Mouse (Mus musculus): ENCODE measurements around the gene Robo1. TPM values are rescaled to one million over a fixed set of nuclear protein-coding genes. Genes with fewer than 3 reads are reported as not detected.
A peak's percentile ranks its signal among the peaks of the same experiment; 100 is the strongest.

The Robo1 gene
- polyA plus RNA-seq, 1 experiment from 2014 or later = 69.5 TPM

DNA sequence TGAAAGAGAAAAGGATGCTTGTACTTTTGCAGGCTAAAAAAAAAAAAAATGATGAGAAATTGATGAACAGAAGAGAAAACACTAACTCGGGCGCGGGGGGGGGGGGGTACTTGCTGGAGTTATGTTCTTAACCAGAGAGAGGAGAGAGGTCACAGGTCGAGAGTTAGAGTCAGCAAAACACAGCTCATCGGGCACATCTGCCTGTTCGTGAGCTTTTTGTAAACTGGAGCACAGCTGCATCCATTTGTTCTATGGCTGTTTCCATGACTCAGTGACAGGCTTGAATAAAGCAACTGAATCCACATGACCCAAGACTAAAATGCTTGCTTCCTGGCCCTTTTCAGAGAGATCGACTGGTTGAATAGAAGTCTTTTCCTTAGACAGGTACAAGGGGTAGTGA, 325.7 kb downstream of the Robo1 start:
- Histone ChIP-seq H3K4me3 (no peak overlapping the region), H3K9ac (no peak overlapping the region), H3K4me2 (replicated peaks) (no peak overlapping the region), H3K4me1 (no peaks in the 10 kb centered on the region), H3K9me3 (no peaks in the 10 kb centered on the region), H3K36me3 (no peaks in the 10 kb centered on the region), H3K27ac (no peak overlapping the region), H3K27me3 (replicated peaks) (no peaks in the 10 kb centered on the region)
- no peak for ATAC-seq (ENCODE audit: low FRiP score, low read depth)
- WGBS = 61% methylated on average over 7 of the region's 7 CpGs

DNA sequence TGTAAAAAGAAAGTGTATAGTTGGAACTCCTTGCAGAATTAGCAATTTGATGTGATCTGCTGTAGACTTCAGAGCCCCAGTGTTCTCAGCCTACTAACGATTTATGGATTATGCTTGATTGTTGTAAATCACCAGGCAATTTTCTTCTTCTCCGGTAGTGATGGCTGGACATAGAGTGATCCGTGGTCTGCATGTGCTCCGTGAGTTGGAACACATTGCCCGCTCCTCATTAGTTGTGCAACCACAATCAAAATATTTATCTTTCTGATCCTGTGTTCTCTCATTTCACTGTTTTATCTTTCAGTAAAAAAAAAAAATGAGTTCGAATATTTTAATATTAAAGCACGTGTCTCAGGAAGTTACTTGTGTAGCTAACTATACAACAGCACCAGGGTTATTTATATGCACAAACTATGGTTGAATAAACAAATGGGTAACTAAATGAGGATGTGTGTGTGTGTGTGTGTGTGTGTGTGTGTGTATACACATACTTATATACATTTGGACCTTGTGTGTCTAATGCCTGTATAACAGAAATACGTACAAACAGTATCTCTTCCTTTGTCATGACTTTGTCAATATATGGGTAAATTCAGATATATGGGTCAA, 331.3 kb downstream of the Robo1 start:
- WGBS = 88% methylated on average over 8 of the region's 8 CpGs
- H3K27me3 ChIP-seq (replicated peaks) = no peaks in the 10 kb centered on the region
- no peak overlapping the region for H3K27ac ChIP-seq
- H3K9me3 ChIP-seq = no peaks in the 10 kb centered on the region
- ATAC-seq (ENCODE audit: low FRiP score, low read depth) = no peak
- no peaks in the 10 kb centered on the region for H3K36me3 ChIP-seq
- H3K4me2 ChIP-seq (replicated peaks) = no peak overlapping the region
- 0 out of 2 replicates have a peak, but pooled peaks cover 4% of the 10 kb centered on the region for H3K4me1 ChIP-seq
- no peak overlapping the region for H3K4me3 ChIP-seq
- no peak overlapping the region for H3K9ac ChIP-seq

DNA sequence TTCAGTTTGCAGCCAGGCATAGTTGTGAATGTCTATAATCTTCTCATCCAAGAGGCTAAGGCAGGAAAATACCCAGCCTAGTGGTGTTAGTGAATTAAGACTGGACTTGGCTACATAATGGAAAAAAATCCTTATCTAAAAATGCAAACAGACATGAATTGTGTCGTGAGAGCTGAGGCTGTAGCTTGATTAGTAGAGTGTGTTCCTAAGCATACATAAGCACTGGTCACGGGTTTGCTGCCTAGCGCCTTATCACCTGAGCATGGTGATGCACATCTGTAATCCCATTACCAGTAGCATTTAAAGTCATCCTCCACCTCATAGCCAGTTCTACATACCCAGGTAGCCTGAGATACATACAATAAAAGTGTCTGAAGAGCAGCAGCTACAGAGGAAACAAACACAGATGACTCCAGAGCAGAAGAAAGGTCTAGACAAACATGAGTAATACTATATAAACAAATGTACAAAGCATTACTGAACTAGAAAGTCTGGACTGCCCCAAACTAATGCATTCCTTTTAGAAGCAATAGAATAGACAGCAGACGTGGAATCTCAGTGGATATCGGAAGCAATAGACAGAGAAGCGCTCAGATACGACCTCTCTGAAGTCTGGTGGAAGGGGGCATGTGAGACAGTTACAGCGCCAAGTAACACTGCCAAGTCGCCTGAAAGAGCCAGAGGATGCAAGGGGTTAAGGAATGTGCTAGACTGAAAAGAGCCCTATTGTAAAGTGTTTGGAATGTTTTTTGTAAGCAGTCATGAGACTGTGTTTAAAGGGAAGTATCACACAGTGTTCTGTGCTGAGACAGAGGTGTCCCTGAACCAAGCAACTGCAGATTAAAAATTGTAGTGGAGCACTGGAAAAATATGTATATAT, 333.1 kb downstream of the Robo1 start:
- 0 out of 2 replicates have a peak, but pooled peaks cover 5% of the 10 kb centered on the region for H3K4me1 ChIP-seq
- H3K36me3 ChIP-seq = no peaks in the 10 kb centered on the region
- H3K4me3 ChIP-seq = no peak overlapping the region
- no peaks in the 10 kb centered on the region for H3K27me3 ChIP-seq (replicated peaks)
- no peaks in the 10 kb centered on the region for H3K9me3 ChIP-seq
- no peak overlapping the region for H3K9ac ChIP-seq
- H3K4me2 ChIP-seq (replicated peaks) = no peak overlapping the region
- WGBS = 76% methylated on average over 9 of the region's 9 CpGs
- no peak for ATAC-seq (ENCODE audit: low FRiP score, low read depth)
- H3K27ac ChIP-seq = no peak overlapping the region

DNA sequence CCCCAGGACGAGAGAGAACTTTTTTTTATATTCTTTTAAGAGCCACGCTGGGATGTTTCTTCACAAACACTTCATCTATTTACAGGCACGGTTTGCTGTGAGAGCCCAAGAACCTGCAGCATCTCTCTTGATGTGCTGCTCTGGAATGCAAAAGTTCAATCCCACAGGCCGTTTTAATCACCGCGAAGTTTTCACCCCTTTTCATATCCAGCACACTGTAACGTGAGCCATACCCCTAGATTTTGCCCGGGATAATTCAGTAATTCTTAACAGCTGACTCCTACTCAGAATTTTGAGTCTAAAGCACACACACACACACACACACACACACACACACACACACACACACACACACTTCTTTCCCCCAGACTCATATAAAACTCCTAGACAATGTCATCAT, 337.8 kb downstream of the Robo1 start:
- Histone ChIP-seq H3K4me2 (replicated peaks) (no peak overlapping the region), H3K4me1 (0 out of 2 replicates have a peak, but pooled peaks cover 5% of the 10 kb centered on the region), H3K27me3 (replicated peaks) (no peaks in the 10 kb centered on the region), H3K27ac (no peak overlapping the region), H3K9me3 (no peaks in the 10 kb centered on the region), H3K36me3 (no peaks in the 10 kb centered on the region), H3K9ac (no peak overlapping the region), H3K4me3 (no peak overlapping the region)
- 54% methylated on average over 8 of the region's 8 CpGs for WGBS
- no peak for ATAC-seq (ENCODE audit: low FRiP score, low read depth)

DNA sequence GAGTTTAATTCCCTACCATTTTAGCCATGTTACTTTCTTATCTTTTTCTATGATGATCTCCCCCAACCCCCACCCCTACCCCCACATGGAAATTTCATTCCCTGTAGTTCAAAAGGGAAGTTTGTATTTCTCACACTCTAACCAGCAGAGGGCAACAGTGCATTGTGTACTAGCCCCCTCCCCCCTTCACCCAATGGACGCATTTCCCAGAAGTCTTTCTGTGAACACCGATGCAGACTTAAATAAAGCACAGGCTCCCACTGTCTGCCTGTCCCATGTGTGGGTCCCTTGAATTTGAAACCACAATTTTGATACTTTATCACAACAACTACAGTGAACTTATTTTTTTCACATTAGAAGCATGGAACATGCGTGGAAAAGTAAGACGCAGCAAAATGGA, 341.2 kb downstream of the Robo1 start:
- no peaks in the 10 kb centered on the region for H3K9me3 ChIP-seq
- H3K36me3 ChIP-seq = no peaks in the 10 kb centered on the region
- H3K4me1 ChIP-seq = 0 out of 2 replicates have a peak, but pooled peaks cover 2% of the 10 kb centered on the region
- H3K9ac ChIP-seq = no peak overlapping the region
- 0 out of 2 replicates have a peak overlapping the region, but pooled peaks have one; percentile 28 for H3K4me2 ChIP-seq (replicated peaks)
- H3K27me3 ChIP-seq (replicated peaks) = no peaks in the 10 kb centered on the region
- WGBS = 43% methylated on average over 4 of the region's 4 CpGs
- H3K27ac ChIP-seq = no peak overlapping the region
- ATAC-seq (ENCODE audit: low FRiP score, low read depth) = peak; percentile 75; the same call in 1 of the 2 replicates
- no peak overlapping the region for H3K4me3 ChIP-seq

DNA sequence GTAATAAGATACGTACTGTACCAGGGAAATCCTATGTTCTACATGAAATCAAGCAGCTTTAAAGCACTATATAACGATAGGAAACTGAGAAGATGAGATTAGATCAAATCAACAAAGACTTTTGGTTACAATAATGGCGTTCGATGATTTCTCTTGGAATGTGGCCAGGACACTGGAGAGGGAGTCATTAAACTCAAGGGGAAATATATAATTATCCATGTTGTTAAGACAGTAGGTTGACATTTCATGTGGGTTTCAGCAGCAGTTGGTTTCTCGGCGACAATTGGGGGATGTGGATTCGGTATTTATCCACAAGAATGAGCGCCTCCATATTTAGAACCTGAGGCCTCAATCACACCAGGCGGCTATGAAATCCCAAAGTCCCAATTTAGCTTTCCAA, 347.3 kb downstream of the Robo1 start:
- no peak overlapping the region for H3K27ac ChIP-seq
- H3K9me3 ChIP-seq = no peaks in the 10 kb centered on the region
- 86% methylated on average over 9 of the region's 9 CpGs for WGBS
- no peak overlapping the region for H3K4me3 ChIP-seq
- H3K36me3 ChIP-seq = no peaks in the 10 kb centered on the region
- no peaks in the 10 kb centered on the region for H3K27me3 ChIP-seq (replicated peaks)
- no peaks in the 10 kb centered on the region for H3K4me1 ChIP-seq
- no peak overlapping the region for H3K9ac ChIP-seq
- no peak overlapping the region for H3K4me2 ChIP-seq (replicated peaks)
- ATAC-seq (ENCODE audit: low FRiP score, low read depth) = no peak

DNA sequence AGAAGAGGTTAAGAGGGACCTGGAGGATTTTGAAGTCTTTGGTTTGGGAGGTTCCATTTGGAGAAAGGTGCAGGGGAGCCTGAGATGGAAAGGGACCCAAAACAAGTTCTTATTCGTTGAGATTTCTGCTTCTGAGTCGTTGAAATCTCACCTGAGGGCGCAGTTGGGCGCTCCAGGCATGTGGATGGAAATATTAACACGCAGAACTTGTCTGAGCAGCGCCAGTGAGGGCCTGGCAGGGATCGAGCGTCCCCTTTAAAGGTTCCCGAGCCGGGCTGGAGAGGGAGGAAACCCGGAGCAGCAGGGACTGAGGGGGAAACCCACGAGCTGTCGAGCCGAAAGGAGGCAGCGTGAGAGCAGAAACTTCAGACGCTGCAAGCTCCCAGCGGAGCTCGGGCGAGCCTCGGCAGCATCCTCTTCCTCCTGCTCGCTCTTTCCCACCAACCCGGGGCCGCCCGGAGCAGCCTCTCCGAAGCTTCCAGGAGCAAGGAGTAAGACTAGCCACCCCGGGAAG, 354.8 kb downstream of the Robo1 start:
- no peaks in the 10 kb centered on the region for H3K27me3 ChIP-seq (replicated peaks)
- H3K36me3 ChIP-seq = 0 out of 2 replicates have a peak, but pooled peaks cover 3% of the 10 kb centered on the region
- peak overlapping the region; percentile 86 for H3K9ac ChIP-seq
- H3K4me1 ChIP-seq = peaks cover 15% of the 10 kb centered on the region
- H3K27ac ChIP-seq = peak overlapping the region; percentile 67
- H3K4me2 ChIP-seq (replicated peaks) = peak overlapping the region; percentile 72
- ATAC-seq (ENCODE audit: low FRiP score, low read depth) = peak; percentile 89
- WGBS = under 1% methylated on average over 26 of the region's 26 CpGs
- H3K9me3 ChIP-seq = no peaks in the 10 kb centered on the region
- H3K4me3 ChIP-seq = peak overlapping the region; percentile 80

DNA sequence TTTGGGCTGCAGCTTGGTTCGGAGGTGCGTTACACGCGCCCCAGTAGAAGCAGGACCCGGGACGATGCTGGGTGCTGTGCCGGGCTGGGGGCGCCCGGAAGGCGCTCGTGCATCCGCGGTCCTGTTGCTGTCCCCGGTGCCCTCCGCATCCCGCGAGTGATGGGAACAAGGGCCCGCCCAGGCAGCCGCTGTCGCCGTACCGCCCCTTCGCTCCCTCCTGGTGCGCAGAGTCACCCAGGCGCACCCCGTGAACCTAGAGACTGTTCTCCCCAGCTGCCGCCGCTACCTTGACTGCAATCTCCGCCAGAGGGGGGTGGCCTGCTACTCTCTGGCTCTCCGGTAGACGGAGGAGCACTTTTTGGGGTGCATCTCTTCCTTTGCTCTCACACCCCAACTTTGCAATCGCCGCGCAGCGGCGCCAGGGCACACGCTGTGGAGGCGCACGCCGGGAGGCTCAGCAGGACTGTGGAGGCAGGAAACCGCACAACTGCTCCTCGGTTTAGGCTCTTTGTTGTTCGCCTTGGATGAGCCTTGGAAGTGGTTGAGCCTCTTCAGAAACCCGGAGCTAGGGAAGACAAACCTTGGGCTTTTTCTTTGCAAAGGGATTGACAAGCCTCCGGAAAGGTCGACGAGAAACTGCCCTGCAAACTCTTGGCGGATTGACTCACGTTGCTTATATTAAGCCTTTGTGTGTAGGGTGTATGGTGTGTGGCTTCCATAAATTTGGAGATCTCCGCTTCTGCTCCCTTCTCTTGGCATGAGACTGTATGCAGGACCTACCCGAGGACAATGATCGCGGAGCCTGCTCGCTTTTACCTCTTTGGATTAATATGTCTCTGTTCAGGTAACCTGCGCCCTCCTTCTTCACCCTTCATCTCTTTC, 355.5 kb downstream of the Robo1 start:
- H3K4me2 ChIP-seq (replicated peaks) = peak overlapping the region; percentile 72
- peak overlapping the region; percentile 86 for H3K9ac ChIP-seq
- H3K9me3 ChIP-seq = no peaks in the 10 kb centered on the region
- no peaks in the 10 kb centered on the region for H3K27me3 ChIP-seq (replicated peaks)
- WGBS = under 1% methylated on average over 55 of the region's 55 CpGs
- H3K4me3 ChIP-seq = peak overlapping the region; percentile 80
- 0 out of 2 replicates have a peak, but pooled peaks cover 3% of the 10 kb centered on the region for H3K36me3 ChIP-seq
- H3K4me1 ChIP-seq = peaks cover 20% of the 10 kb centered on the region
- peak; percentile 86 for ATAC-seq (ENCODE audit: low FRiP score, low read depth)
- H3K27ac ChIP-seq = peak overlapping the region; percentile 67

DNA sequence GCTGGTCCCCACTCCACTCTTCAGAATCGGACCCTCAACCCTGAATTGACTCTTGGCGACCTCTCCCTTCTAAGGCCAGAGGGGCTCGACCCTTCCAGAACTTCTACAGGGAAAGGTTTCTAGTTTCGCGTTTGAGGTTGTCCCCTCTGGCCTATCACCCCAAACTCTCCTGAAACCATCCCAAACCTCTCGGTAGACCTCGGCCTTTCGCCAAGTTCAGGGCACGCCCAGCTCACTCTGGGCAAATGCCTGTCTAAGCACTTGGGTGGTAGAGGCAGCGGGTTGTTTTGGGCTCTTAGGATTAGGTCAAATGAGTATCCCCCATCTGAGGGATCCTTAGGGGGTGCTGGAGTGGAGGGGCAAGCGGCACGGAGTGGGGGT, 356.1 kb downstream of the Robo1 start:
- ATAC-seq (ENCODE audit: low FRiP score, low read depth) = peak; percentile 1; the same call in 1 of the 2 replicates
- H3K4me3 ChIP-seq = peak overlapping the region; percentile 80
- H3K4me1 ChIP-seq = peaks cover 20% of the 10 kb centered on the region
- H3K27me3 ChIP-seq (replicated peaks) = no peaks in the 10 kb centered on the region
- 0 out of 2 replicates have a peak, but pooled peaks cover 3% of the 10 kb centered on the region for H3K36me3 ChIP-seq
- H3K9me3 ChIP-seq = no peaks in the 10 kb centered on the region
- peak overlapping the region; percentile 86 for H3K9ac ChIP-seq
- H3K4me2 ChIP-seq (replicated peaks) = peak overlapping the region; percentile 72
- 1% methylated on average over 12 of the region's 12 CpGs for WGBS
- no peak overlapping the region for H3K27ac ChIP-seq

DNA sequence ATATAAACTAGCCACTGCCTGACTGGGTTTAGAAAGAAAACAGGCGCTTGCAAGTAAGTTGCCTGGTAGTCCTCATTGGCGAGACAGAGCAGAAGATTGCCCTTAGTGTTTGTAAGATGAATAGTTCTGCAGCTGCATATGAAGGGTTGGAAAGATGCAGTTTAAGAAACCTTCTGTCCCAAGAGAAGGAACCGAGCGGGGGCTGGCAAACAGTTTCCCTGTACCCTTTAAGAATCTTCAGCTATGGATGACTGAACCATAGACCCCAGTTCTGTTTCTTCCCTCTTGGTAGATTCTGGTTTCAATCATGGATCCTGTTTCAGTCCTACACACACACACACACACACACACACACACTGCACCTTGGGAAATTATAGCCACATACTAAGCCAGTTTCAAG, 356.7 kb downstream of the Robo1 start:
- WGBS = 13% methylated on average over 4 of the region's 4 CpGs
- no peak for ATAC-seq (ENCODE audit: low FRiP score, low read depth)
- Histone ChIP-seq H3K9ac (peak overlapping the region; percentile 86), H3K4me1 (peaks cover 20% of the 10 kb centered on the region), H3K27ac (no peak overlapping the region), H3K4me2 (replicated peaks) (peak overlapping the region; percentile 72), H3K9me3 (no peaks in the 10 kb centered on the region), H3K4me3 (peak overlapping the region; percentile 80), H3K27me3 (replicated peaks) (no peaks in the 10 kb centered on the region), H3K36me3 (0 out of 2 replicates have a peak, but pooled peaks cover 3% of the 10 kb centered on the region)

DNA sequence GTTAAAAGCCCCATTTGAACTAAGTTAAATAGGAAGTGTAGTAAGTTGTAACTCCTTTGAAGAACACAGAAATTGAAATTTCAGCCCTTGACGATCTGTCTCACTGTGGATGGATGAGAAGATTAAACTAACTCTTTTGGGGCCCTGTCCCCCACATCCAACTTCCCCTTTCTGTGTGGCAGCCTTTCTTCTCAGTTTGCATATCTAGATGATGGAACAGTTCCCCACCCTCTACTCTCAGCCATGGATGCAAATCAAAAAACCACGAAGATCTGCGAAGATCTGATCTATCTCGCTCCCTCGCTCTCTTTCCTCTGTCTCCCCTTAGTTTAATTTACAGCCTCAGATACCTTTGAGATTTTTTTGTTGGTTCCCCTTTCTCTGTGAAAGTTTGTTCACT, 357.3 kb downstream of the Robo1 start:
- Histone ChIP-seq H3K4me2 (replicated peaks) (peak overlapping the region; percentile 72), H3K9ac (0 out of 2 replicates have a peak overlapping the region, but pooled peaks have one; percentile 5), H3K36me3 (0 out of 2 replicates have a peak, but pooled peaks cover 3% of the 10 kb centered on the region), H3K27me3 (replicated peaks) (no peaks in the 10 kb centered on the region), H3K4me1 (peaks cover 23% of the 10 kb centered on the region), H3K4me3 (peak overlapping the region; percentile 36), H3K27ac (no peak overlapping the region), H3K9me3 (no peaks in the 10 kb centered on the region)
- WGBS = 26% methylated on average over 5 of the region's 5 CpGs
- no peak for ATAC-seq (ENCODE audit: low FRiP score, low read depth)

Data from neural tube, embryonic 12.5 days (tissue).